Mouse (Mus musculus): ENCODE measurements around the gene Ralgps1. TPM values are rescaled to one million over a fixed set of nuclear protein-coding genes. Genes with fewer than 3 reads are reported as not detected.
"Not testable (repeated sequence)": the region's sequence is repeated elsewhere in the genome, so short reads cannot be mapped to it uniquely, and the experiment has no call there.

Gene Ralgps1
- polyA plus RNA-seq, 1 experiment from 2014 or later, result 5.0 TPM

DNA sequence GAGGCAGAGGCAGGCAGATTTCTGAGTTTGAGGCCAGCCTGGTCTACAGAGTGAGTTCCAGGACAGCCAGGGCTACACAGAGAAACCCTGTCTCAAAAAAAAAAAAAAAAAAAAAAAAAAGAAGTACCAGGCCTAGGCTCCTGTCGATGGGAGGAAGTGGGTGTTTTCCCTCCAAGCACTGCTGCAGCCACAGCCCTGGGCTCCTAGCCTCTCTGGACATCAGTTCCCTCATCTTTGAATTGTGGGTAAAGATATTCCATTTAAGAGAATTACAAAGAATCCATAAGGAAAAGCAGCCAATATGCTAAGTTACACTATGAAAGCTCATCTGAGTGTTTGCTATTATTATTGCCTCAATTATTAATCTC lies 281.3 kb downstream of the Ralgps1 start:
- not testable (repeated sequence) for H3K27me3 ChIP-seq (ENCODE audit: control insufficient read depth, insufficient read depth, low read length); DNase-seq (ENCODE audit: low spot score); H3K4me2 ChIP-seq (ENCODE audit: low read depth, severe bottlenecking); H3K9ac ChIP-seq (ENCODE audit: low read length); H3K36me3 ChIP-seq (ENCODE audit: control insufficient read depth, insufficient read depth, low read length); H3K9me3 ChIP-seq (ENCODE audit: control insufficient read depth, low read length); H3K4me3 ChIP-seq (ENCODE audit: low read depth, low read length); H3K4me1 ChIP-seq (ENCODE audit: control insufficient read depth, insufficient read depth, low read length); H3K27ac ChIP-seq (replicated peaks; ENCODE audit: low read depth, low read length); ATAC-seq (ENCODE audit: insufficient number of reproducible peaks, low FRiP score, low TSS enrichment, low read depth)
- WGBS, result 85% methylated on average over 1 of the region's 1 CpGs

DNA sequence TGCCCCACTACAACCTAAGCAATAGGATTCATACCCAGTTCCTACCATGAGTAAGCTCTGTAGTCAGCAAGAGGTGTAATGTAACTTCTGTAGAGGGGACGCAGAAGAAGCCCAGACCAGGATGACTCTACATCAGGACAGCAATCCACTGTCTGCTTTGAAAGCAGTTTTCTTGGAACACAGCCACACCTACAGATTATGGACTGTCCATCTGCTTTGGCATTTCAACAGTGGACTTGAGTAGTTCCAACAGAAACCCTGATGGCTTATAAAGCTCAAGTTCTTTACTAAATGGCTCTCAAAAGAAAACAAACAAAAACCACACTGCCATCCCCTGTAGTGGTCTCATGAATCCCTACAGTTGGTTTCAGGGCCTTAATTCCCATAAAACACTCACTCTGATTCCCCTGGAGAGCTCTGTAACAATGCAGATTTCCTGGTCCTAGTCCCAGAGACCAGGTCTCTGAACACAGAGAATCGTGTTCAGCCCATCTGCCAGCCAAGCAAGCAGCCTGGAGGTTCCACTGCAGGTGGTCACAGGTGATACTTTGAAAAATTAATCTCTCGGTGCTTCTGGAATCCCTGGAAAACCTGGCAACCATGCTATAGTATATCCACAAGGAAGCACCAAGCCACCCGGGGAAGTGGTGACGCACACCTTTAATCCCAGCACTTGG lies 281.8 kb downstream of the Ralgps1 start:
- H3K27me3 ChIP-seq (ENCODE audit: control insufficient read depth, insufficient read depth, low read length), result no peaks in the 10 kb centered on the region
- ATAC-seq (ENCODE audit: insufficient number of reproducible peaks, low FRiP score, low TSS enrichment, low read depth), result no peak
- 87% methylated on average over 5 of the region's 5 CpGs for WGBS

DNA sequence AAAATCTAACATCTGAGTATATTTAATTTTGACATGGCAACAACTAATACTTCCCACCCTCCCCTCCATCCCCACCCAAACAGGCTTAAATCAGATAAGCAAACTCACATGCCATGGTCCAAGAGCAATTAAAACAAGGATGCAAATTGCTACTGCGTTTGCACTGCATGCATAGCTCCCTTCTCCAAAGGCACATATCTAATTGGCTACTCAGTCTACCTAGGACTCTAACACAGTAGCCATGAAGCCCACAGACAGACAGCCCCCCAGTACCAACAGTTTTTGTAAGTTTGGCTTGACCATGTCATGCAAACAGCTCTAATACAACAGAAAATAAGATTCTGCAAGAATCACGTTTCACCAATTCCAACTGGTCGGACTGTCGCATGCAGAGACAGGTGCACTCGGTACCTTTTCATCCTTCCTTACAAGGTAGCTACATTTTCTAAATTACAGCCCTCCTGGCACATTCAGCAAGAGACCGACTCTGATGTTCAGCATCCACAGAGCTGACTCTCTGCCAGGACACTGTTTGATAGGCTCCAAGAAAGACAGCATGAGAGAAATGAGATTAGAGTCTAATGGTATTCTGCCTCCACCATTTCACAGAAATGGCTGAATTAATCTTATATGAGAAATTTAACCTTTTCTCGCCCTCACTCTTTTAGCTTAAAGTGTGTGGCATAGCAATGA lies 284.5 kb downstream of the Ralgps1 start:
- WGBS, result 80% methylated on average over 7 of the region's 7 CpGs
- no peaks in the 10 kb centered on the region for H3K9me3 ChIP-seq (ENCODE audit: control insufficient read depth, low read length)

More for the DNA sequence above, 281.8 kb downstream of the Ralgps1 start:
- Histone ChIP-seq H3K4me3 (ENCODE audit: low read depth, low read length) (no peak overlapping the region), H3K27ac (replicated peaks; ENCODE audit: low read depth, low read length) (no peak overlapping the region), H3K9ac (ENCODE audit: low read length) (no peak overlapping the region), H3K9me3 (ENCODE audit: control insufficient read depth, low read length) (no peaks in the 10 kb centered on the region), H3K36me3 (ENCODE audit: control insufficient read depth, insufficient read depth, low read length) (no peaks in the 10 kb centered on the region), H3K4me2 (ENCODE audit: low read depth, severe bottlenecking) (no peak overlapping the region), H3K4me1 (ENCODE audit: control insufficient read depth, insufficient read depth, low read length) (no peaks in the 10 kb centered on the region)
- no peak for DNase-seq (ENCODE audit: low spot score)

DNA sequence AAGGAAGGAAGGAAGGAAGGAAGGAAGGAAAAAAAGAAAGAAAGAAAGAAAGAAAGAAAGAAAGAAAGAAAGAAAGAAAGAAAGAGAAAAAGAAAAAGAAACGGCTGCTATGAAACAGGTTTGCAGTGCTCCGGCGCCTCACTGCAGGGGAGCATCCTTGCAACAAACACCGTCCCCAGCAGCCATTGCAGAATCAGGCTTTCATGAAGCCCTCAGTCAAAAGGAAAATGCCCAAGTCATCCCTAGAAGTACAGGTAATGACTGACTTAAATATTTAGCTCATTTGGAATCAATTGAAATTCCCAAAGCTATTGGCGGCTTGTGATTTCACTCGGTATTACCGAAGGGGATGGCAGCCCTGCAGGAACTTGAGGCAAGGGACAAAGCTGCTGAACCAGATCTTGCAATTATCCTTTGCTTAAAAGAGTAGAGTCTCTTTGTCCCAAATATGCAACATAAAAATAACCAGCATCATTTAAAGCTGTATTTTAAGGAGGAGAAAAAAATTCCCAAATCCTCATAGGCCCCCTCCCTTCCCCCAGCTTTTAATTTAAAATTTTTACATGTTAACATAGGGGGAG lies 285.2 kb downstream of the Ralgps1 start:
- no peak for ATAC-seq (ENCODE audit: insufficient number of reproducible peaks, low FRiP score, low TSS enrichment, low read depth)
- DNase-seq (ENCODE audit: low spot score), result no peak
- H3K4me1 ChIP-seq (ENCODE audit: control insufficient read depth, insufficient read depth, low read length), result no peaks in the 10 kb centered on the region
- no peaks in the 10 kb centered on the region for H3K27me3 ChIP-seq (ENCODE audit: control insufficient read depth, insufficient read depth, low read length)
- no peaks in the 10 kb centered on the region for H3K9me3 ChIP-seq (ENCODE audit: control insufficient read depth, low read length)
- H3K9ac ChIP-seq (ENCODE audit: low read length), result no peak overlapping the region
- no peak overlapping the region for H3K4me3 ChIP-seq (ENCODE audit: low read depth, low read length)
- H3K36me3 ChIP-seq (ENCODE audit: control insufficient read depth, insufficient read depth, low read length), result no peaks in the 10 kb centered on the region
- H3K4me2 ChIP-seq (ENCODE audit: low read depth, severe bottlenecking), result no peak overlapping the region
- 60% methylated on average over 7 of the region's 7 CpGs for WGBS
- no peak overlapping the region for H3K27ac ChIP-seq (replicated peaks; ENCODE audit: low read depth, low read length)

More for the DNA sequence above, 284.5 kb downstream of the Ralgps1 start:
- DNase-seq (ENCODE audit: low spot score), result no peak
- H3K4me2 ChIP-seq (ENCODE audit: low read depth, severe bottlenecking), result no peak overlapping the region
- H3K27me3 ChIP-seq (ENCODE audit: control insufficient read depth, insufficient read depth, low read length), result no peaks in the 10 kb centered on the region
- H3K36me3 ChIP-seq (ENCODE audit: control insufficient read depth, insufficient read depth, low read length), result no peaks in the 10 kb centered on the region
- no peak overlapping the region for H3K9ac ChIP-seq (ENCODE audit: low read length)
- no peaks in the 10 kb centered on the region for H3K4me1 ChIP-seq (ENCODE audit: control insufficient read depth, insufficient read depth, low read length)
- ATAC-seq (ENCODE audit: insufficient number of reproducible peaks, low FRiP score, low TSS enrichment, low read depth), result no peak
- no peak overlapping the region for H3K27ac ChIP-seq (replicated peaks; ENCODE audit: low read depth, low read length)
- H3K4me3 ChIP-seq (ENCODE audit: low read depth, low read length), result no peak overlapping the region

DNA sequence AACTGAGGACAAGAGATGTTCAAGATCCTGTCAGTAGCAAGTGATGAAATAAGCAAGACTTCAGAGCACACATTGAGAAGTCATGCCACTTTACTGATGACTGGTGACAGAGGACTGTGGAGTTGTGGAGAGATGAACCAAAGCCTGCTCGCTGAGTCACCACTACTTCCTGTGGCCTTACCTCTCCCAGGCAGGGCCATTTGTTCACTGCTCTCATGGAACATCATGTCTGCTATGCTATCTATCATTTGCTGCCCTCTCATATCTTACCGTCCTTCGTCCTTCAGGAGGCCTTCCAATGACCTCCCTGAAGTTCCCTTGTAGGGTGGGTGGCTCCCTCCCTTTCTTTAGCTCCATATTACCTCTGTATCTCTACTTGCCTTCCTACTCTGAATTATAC lies 287.1 kb downstream of the Ralgps1 start:
- Histone ChIP-seq H3K9me3 (ENCODE audit: control insufficient read depth, low read length) (no peaks in the 10 kb centered on the region), H3K4me2 (ENCODE audit: low read depth, severe bottlenecking) (no peak overlapping the region), H3K36me3 (ENCODE audit: control insufficient read depth, insufficient read depth, low read length) (no peaks in the 10 kb centered on the region), H3K9ac (ENCODE audit: low read length) (no peak overlapping the region), H3K4me1 (ENCODE audit: control insufficient read depth, insufficient read depth, low read length) (no peaks in the 10 kb centered on the region), H3K4me3 (ENCODE audit: low read depth, low read length) (no peak overlapping the region), H3K27me3 (ENCODE audit: control insufficient read depth, insufficient read depth, low read length) (no peaks in the 10 kb centered on the region), H3K27ac (replicated peaks; ENCODE audit: low read depth, low read length) (no peak overlapping the region)
- ATAC-seq (ENCODE audit: insufficient number of reproducible peaks, low FRiP score, low TSS enrichment, low read depth), result no peak
- 81% methylated on average over 3 of the region's 3 CpGs for WGBS
- DNase-seq (ENCODE audit: low spot score), result no peak

Small RNA genes within 50 kb of the gene (microRNA-seq; reads per million reads assigned to microRNA genes)
- not detected for gene Gm25998

Other genes starting within 250 kb of the Ralgps1 start
- 10.4 and 13.1 TPM in 2 replicates for gene Garnl3, start 239.8 kb downstream of the Ralgps1 start, polyA plus RNA-seq (2014; fragmentation: Nextera tagmentation; extraction: Ambion mirVana)
- 48.8 and 49.2 TPM in 2 replicates for gene Angptl2, start 155.4 kb downstream of the Ralgps1 start, polyA plus RNA-seq (2014; fragmentation: Nextera tagmentation; extraction: Ambion mirVana)
- gene Zbtb34, start 59.8 kb upstream of the Ralgps1 start, polyA plus RNA-seq (2014; fragmentation: Nextera tagmentation; extraction: Ambion mirVana), result 7.7 and 9.8 TPM in 2 replicates
- gene Zbtb43, start 97.1 kb upstream of the Ralgps1 start, polyA plus RNA-seq (2014; fragmentation: Nextera tagmentation; extraction: Ambion mirVana), result 18.4 and 21.9 TPM in 2 replicates